Mouse (Mus musculus) kidney, embryonic 15.5 days (tissue): ENCODE data around the gene Mcub. TPM values are rescaled to one million over a fixed set of nuclear protein-coding genes. Genes with fewer than 3 reads are reported as not detected.

Experiments
- ATAC-seq: fragments of 200-750 bp; cut with Nextera tagmentation; replicated peaks from 2 replicates; pipeline ENCODE4 v1.8.0; 2017; ENCODE audit warnings: moderate TSS enrichment; ENCODE audit not compliant: low FRiP score
- H3K27ac ChIP-seq: fragments of 300-500 bp; sonication (generic); 2 replicates; pipeline ENCODE4 v1.5.1; 2015; ENCODE audit warnings: mild to moderate bottlenecking, inconsistent platforms
- H3K27me3 ChIP-seq: fragments of 300-500 bp; sonication (generic); 2 replicates; pipeline ENCODE4 v1.6.1; 2015; ENCODE audit warnings: inconsistent platforms
- H3K36me3 ChIP-seq: fragments of 300-500 bp; sonication (generic); 2 replicates; pipeline ENCODE4 v1.6.1; 2015; ENCODE audit warnings: inconsistent platforms
- H3K4me1 ChIP-seq: fragments of 300-500 bp; sonication (generic); 2 replicates; pipeline ENCODE4 v1.6.1; 2015; ENCODE audit warnings: inconsistent platforms
- H3K4me2 ChIP-seq: fragments of 300-500 bp; sonication (generic); 2 replicates; pipeline ENCODE4 v1.6.1; 2015; ENCODE audit warnings: moderate library complexity, mild to moderate bottlenecking, inconsistent platforms
- H3K4me3 ChIP-seq: fragments of 300-500 bp; sonication (generic); replicated peaks from 2 replicates; pipeline ENCODE4 v1.5.1; 2015; ENCODE audit warnings: mild to moderate bottlenecking, inconsistent platforms
- H3K9ac ChIP-seq: fragments of 300-500 bp; sonication (generic); 2 replicates; pipeline ENCODE4 v1.6.1; 2015; ENCODE audit warnings: mild to moderate bottlenecking, inconsistent platforms
- H3K9me3 ChIP-seq: fragments of 300-500 bp; sonication (generic); replicated peaks from 2 replicates; pipeline ENCODE4 v1.6.1; 2016; ENCODE audit warnings: inconsistent platforms
- WGBS: fragments of 180-500 bp; shearing (Covaris S2); methylation state at CpG from one replicate; pipeline ENCODE4 v1.1.7; 2015; ENCODE audit warnings: mixed read lengths; 5-methylcytosine and 5-hydroxymethylcytosine counted together
- polyA plus RNA-seq: library from polyadenylated mRNA; unstranded; fragments of >200 nt; fragmentation: Nextera tagmentation; extraction: Ambion mirVana; gene quantifications from 2 replicates; pipeline ENCODE4 v1.2.1, GENCODE M21; 2015

Mcub gene
- polyA plus RNA-seq, 1 experiment from 2014 or later = 3.7 TPM

DNA sequence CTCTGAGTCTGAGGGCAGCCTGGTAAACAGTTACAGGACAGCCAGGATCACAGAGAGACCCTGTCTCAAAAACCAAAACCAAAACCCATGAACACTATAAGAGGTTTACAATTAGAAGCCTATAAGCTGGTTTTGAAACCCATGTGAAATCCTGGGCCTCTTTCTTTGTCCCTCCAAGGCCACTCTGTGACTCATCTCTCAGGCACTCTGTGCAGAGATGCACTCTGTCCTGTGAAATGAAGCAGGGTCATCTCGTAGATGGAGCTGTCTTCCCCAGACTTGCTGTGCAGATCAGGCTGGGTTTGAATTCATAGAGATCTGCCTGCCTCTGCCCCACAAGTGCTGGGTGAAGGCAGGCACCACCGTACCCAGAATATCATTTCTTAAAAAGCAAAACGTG is 52.6 kb downstream of the Mcub start:
- no peak overlapping the region for H3K4me3 ChIP-seq
- H3K9ac ChIP-seq = no peak overlapping the region
- no peaks in the 10 kb centered on the region for H3K9me3 ChIP-seq
- no peaks in the 10 kb centered on the region for H3K27me3 ChIP-seq
- H3K4me2 ChIP-seq = no peak overlapping the region
- H3K36me3 ChIP-seq = peaks cover 29% of the 10 kb centered on the region
- no peak overlapping the region for H3K27ac ChIP-seq
- ATAC-seq = no peak
- 83% methylated on average over 3 of the region's 3 CpGs for WGBS
- H3K4me1 ChIP-seq = no peaks in the 10 kb centered on the region

DNA sequence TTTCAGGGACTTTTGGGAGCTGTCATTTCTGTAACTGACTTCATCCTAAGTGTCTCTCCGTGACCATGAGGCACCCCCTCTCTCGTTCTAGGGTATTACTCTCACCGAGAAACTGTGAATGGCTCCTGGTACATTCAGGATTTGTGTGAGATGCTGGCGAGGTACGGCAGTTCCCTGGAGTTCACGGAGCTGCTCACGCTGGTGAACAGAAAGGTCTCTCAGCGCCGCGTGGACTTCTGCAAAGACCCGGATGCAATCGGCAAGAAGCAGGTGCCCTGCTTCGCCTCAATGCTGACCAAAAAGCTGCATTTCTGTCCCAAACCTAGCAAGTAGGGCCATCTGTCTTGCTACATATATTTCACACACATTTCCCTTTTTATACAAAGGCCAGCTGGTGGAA is 56.8 kb downstream of the Mcub start:
- 93% methylated on average over 13 of the region's 13 CpGs for WGBS
- Histone ChIP-seq H3K36me3 (peaks cover 70% of the 10 kb centered on the region), H3K27me3 (no peaks in the 10 kb centered on the region), H3K9me3 (no peaks in the 10 kb centered on the region), H3K4me3 (no peak overlapping the region), H3K4me2 (no peak overlapping the region), H3K9ac (no peak overlapping the region), H3K4me1 (no peaks in the 10 kb centered on the region), H3K27ac (no peak overlapping the region)
- ATAC-seq = no peak

DNA sequence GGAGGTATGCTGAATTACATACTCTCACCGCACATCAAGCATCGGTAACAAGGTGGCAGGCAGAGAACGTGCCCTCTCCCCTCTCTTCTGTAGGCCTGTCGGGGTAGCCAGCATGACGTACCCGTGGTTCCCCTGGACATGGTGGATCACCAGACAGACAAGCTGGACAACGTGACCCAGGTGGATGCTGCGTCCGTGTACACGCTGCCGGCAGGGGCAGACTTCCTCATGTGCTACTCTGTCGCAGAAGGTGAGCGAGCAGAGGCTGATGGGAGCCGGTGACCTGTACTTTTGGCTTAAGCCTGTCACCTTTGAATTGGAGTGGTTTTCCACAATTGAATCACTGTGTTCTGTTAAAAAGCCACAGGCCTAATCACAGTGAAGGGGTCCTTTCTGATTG is 58.0 kb downstream of the Mcub start:
- no peak overlapping the region for H3K27ac ChIP-seq
- ATAC-seq = no peak
- H3K4me3 ChIP-seq = no peak overlapping the region
- WGBS = 96% methylated on average over 14 of the region's 14 CpGs
- H3K36me3 ChIP-seq = peaks cover 73% of the 10 kb centered on the region
- no peak overlapping the region for H3K9ac ChIP-seq
- H3K27me3 ChIP-seq = no peaks in the 10 kb centered on the region
- H3K4me2 ChIP-seq = no peak overlapping the region
- no peaks in the 10 kb centered on the region for H3K4me1 ChIP-seq
- no peaks in the 10 kb centered on the region for H3K9me3 ChIP-seq

DNA sequence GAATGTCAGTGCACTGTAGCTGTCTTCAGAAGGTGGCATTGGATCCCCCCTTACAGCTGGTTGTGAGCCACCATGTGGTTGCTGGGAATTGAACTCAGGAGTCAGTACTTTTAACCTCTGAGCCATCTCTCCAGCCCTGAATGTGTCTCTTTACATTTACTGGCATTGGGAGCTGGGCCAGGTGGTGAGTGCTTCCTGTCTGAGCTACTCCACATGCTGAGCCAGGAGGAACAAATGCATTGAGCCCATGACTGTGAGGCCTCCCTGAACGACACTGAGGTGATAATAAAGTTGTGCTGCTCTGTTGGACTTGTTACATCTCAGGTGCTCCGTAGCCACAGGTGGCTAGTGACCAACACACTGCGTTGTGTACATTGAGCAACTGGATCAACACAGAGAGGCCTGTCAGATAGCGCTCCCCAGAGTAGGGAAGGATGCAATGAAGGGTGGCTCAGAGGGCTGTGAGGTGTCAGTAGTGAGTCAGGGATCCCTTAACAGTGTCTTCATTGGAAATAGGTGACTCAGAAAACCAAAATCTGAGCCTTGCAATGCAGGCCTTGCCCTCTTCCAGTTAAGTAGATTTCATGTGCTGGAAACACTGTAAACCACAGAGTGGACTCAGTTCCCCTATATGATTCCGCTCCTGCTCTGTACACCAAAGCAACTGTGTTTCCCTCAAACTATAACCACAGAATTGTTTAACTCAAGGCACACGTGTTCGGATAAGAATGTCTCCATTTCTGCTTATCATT is 65.4 kb downstream of the Mcub start:
- ATAC-seq = no peak
- peaks cover 21% of the 10 kb centered on the region for H3K4me1 ChIP-seq
- no peak overlapping the region for H3K4me3 ChIP-seq
- H3K4me2 ChIP-seq = no peak overlapping the region
- H3K27ac ChIP-seq = no peak overlapping the region
- no peak overlapping the region for H3K9ac ChIP-seq
- WGBS = 85% methylated on average over 7 of the region's 7 CpGs
- no peaks in the 10 kb centered on the region for H3K27me3 ChIP-seq
- no peaks in the 10 kb centered on the region for H3K9me3 ChIP-seq
- peaks cover 33% of the 10 kb centered on the region for H3K36me3 ChIP-seq

DNA sequence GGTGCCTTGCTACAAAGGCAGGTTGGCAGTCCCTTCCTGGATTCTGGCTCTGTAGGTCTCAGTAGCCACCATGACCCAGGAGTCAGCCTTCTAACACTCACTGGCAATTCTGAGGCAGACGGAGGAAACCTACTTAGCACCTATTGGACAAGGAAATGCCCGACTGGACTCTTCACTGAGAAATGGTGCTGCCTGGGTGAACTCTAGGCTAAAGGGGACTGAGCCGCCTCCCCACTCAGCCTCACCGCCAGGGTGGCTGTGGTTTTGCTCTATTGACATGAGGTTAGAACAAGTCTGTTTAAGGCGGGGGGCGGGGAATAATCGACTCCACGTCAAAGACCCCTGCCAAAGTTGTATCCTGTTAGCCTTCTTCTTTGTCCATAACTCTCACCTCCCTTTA is 66.1 kb downstream of the Mcub start:
- H3K9me3 ChIP-seq = no peaks in the 10 kb centered on the region
- WGBS = 83% methylated on average over 8 of the region's 8 CpGs
- H3K4me3 ChIP-seq = no peak overlapping the region
- H3K4me1 ChIP-seq = peaks cover 21% of the 10 kb centered on the region
- H3K36me3 ChIP-seq = peaks cover 26% of the 10 kb centered on the region
- no peaks in the 10 kb centered on the region for H3K27me3 ChIP-seq
- no peak for ATAC-seq
- no peak overlapping the region for H3K4me2 ChIP-seq
- H3K9ac ChIP-seq = no peak overlapping the region
- H3K27ac ChIP-seq = no peak overlapping the region

DNA sequence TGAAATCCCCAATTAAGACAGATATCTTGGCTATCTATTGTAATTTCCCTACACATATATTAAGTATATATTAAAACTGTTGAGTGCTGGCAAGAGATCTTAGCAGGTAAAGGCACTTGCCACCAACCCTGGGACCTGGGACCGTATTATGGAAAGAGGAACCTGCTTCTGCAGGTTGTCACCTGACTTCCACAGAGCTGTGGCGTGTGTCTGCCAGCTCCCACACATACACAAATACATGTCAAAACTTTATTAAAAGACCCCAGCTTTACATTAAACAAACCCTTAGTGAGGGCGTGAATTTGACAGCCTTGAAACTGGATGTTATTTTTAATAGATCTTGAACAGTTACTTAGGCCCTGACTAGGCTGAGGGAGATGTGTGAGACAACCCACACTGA is 66.6 kb downstream of the Mcub start:
- no peak for ATAC-seq

DNA sequence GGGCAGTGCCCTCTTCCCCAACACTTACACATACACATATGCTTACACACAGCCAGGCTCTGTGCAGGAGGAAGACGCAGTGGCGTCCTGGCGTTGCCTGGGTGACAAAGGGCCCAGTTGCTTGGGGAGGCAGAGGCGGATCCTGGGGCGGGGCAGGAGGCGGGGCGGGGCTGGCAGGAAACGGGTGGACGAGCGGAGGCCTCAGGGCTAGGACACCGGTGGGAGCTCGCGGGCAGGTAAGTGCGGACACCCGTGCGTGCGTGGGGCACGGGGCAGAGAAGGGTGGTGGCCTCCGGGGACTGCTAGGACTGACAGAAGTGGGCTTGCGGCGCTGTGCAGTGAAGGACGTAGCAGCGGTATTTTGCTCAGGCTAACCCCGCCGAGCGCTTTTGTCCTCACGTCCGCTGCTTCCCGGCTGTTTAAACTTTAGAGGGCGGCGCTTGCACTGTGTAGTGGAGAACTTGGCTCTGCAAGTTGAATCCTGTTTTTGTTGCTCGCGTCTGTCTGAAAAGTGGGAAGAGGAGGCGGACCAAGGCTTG is 68.7 kb downstream of the Mcub start, which contains the start of gene Casp6:
Gene Casp6 (plus strand): TSS at position 155 of the 539 bp plus-strand sequence.
- ATAC-seq = peak; percentile 96
- Histone ChIP-seq H3K4me2 (peak within 1 kb of the TSS; percentile 76), H3K4me3 (peak within 1 kb of the TSS; percentile 71), H3K36me3 (peaks cover 10% of the 10 kb centered on the region), H3K9ac (peak within 1 kb of the TSS; percentile 67), H3K27me3 (no peaks in the 10 kb centered on the region), H3K27ac (peak within 1 kb of the TSS; percentile 76), H3K9me3 (no peaks in the 10 kb centered on the region), H3K4me1 (peaks cover 30% of the 10 kb centered on the region)
- under 1% methylated on average over 34 of the region's 34 CpGs for WGBS

More for the DNA sequence above, 66.6 kb downstream of the Mcub start:
- Histone ChIP-seq H3K4me2 (no peak overlapping the region), H3K36me3 (peaks cover 21% of the 10 kb centered on the region), H3K9ac (no peak overlapping the region), H3K27ac (no peak overlapping the region), H3K9me3 (no peaks in the 10 kb centered on the region), H3K4me3 (no peak overlapping the region), H3K4me1 (peaks cover 21% of the 10 kb centered on the region), H3K27me3 (no peaks in the 10 kb centered on the region)
- 90% methylated on average over 3 of the region's 3 CpGs for WGBS

DNA sequence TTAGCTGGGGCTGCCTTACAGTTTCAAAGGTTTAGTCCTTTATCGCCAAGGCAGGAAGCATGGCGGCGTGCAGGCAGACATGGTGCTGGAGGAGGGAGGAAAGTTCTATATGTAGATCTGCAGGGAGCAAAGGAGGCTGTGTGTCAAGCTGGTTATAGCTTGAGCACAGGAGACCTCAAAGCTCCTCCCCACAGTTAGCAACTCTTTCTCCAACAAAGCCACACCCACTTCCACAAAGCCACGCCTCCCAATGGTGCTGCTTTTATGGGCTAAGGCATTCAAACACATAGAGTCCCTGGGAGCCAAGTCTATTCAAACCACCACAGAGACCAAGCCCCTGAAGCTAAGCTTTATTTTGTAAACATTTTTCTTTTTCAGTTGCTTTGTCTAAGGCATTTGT is 71.1 kb downstream of the Mcub start:
- WGBS = 65% methylated on average over 4 of the region's 4 CpGs
- Histone ChIP-seq H3K4me1 (peaks cover 35% of the 10 kb centered on the region), H3K27me3 (no peaks in the 10 kb centered on the region), H3K4me3 (no peak overlapping the region), H3K36me3 (no peaks in the 10 kb centered on the region), H3K9ac (no peak overlapping the region), H3K9me3 (no peaks in the 10 kb centered on the region), H3K4me2 (no peak overlapping the region), H3K27ac (no peak overlapping the region)
- no peak for ATAC-seq

DNA sequence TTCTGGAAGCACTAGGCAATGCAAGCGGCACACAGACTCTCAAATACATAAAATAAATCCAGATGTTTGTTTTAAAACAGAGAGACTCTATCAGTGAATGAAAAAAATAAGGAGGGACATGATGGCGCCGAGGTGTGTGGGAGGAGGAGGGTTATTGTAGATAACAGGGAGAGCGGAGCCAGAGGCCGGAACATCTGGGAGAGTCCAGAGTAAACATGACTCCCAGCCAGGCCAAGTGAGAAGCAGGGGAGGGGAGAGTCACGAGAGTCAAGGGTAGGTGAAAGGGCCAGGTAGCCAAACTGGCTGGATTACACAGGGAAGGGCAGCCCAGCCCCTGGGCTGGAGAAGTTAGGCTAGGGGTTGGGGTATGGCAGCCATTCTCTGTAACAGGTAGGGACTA is 73.4 kb downstream of the Mcub start:
- Histone ChIP-seq H3K27me3 (no peaks in the 10 kb centered on the region), H3K4me1 (peaks cover 22% of the 10 kb centered on the region), H3K36me3 (peaks cover 14% of the 10 kb centered on the region), H3K4me2 (no peak overlapping the region), H3K9ac (no peak overlapping the region), H3K9me3 (no peaks in the 10 kb centered on the region), H3K27ac (no peak overlapping the region), H3K4me3 (no peak overlapping the region)
- ATAC-seq = no peak
- WGBS = 27% methylated on average over 6 of the region's 6 CpGs

DNA sequence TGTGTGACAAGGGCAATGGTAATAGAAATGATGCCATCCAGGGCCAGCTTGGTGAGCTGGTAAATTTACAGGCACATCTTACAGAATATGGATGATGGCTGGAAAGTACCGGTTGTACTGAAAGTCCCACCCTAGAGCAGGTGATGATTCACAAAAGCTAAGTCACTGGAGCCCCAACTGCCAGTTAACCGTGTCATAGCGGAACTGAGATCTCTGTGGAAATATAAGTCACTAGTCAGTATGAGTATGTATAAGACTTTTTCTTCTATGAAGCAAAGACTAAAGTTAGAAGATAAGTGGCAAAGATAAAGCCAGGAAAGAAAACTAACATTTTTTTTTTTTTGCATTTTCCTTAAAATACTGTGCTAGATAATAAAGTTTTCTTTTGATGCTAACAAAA is 76.9 kb downstream of the Mcub start:
- peaks cover 14% of the 10 kb centered on the region for H3K4me1 ChIP-seq
- no peaks in the 10 kb centered on the region for H3K9me3 ChIP-seq
- no peaks in the 10 kb centered on the region for H3K27me3 ChIP-seq
- no peak overlapping the region for H3K9ac ChIP-seq
- no peak overlapping the region for H3K4me2 ChIP-seq
- WGBS = 91% methylated on average over 3 of the region's 3 CpGs
- H3K4me3 ChIP-seq = no peak overlapping the region
- ATAC-seq = no peak
- H3K27ac ChIP-seq = no peak overlapping the region
- H3K36me3 ChIP-seq = peaks cover 27% of the 10 kb centered on the region

DNA sequence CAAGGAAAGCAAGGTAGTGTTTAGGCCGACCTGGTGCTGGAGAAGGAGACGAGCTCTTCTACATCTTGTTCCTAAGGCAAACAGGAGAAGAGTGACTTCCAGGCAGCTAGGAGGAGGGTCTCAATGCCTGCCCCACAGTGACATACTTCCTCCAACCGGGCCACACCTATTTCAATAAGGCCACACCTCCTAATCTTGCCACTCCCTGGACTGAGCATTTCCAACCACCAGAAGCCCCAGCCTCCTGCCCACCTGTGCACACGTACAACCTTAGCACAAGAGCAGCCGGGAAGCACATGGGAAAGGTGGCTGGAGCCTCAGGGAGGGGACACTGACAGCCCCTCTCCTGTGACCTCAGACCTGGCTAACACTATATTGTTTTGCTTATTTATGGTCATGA is 78.0 kb downstream of the Mcub start:
- H3K4me1 ChIP-seq = peaks cover 9% of the 10 kb centered on the region; the same call in 1 of the 2 replicates
- no peaks in the 10 kb centered on the region for H3K9me3 ChIP-seq
- H3K9ac ChIP-seq = no peak overlapping the region
- no peak for ATAC-seq
- WGBS = 85% methylated on average over 5 of the region's 5 CpGs
- no peak overlapping the region for H3K4me2 ChIP-seq
- no peaks in the 10 kb centered on the region for H3K27me3 ChIP-seq
- peaks cover 27% of the 10 kb centered on the region for H3K36me3 ChIP-seq
- no peak overlapping the region for H3K27ac ChIP-seq
- H3K4me3 ChIP-seq = no peak overlapping the region

DNA sequence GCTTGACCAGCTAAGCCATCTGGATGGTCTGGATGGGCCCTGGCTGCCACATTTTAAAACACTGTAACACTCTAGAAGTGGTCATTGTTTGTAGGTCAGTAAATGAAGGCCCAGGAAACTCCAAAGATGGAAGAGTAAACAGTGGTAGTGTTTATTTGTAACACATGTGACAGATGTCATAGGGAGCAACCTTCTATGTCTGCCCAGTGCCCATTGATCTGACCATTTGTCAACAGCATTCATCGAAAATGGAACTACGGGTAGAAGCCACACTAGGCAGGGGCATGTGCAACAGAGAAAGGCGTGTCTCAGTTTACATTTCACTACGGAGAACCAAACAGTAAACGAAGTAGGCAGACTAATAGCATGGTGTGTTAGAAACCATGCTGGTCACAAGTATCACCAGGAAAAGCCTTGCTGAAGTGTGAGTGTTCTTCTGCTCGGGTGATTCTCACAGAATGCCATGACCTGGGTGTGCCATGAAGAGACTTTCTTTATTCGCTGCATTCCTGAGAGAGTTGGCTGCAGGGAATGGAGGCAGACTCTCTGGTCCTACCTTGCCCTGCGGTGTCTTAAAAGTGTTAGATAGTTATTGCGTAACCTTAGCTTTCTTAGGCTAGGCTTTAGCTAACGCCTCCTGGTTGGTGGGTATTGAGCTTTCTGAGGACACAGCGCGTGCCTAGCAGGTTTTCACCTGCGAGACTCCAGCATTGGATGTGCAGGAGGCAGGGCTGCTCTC is 82.1 kb downstream of the Mcub start:
- Histone ChIP-seq H3K27me3 (no peaks in the 10 kb centered on the region), H3K4me1 (no peaks in the 10 kb centered on the region), H3K9ac (no peak overlapping the region), H3K9me3 (no peaks in the 10 kb centered on the region), H3K27ac (no peak overlapping the region), H3K4me3 (no peak overlapping the region), H3K36me3 (peaks cover 24% of the 10 kb centered on the region), H3K4me2 (no peak overlapping the region)
- ATAC-seq = no peak
- WGBS = 84% methylated on average over 13 of the region's 13 CpGs
